Mouse (Mus musculus) kidney, adult 2 months (tissue): ENCODE results near the gene Sar1a.

ENCODE experiments used
- CTCF ChIP-seq: fragments of 200-500 bp; conservative IDR thresholded peaks from 2 replicates; pipeline ENCODE4 v1.5.1; 2011; ENCODE audit warnings: low read depth, mild to moderate bottlenecking, control low read depth, low read length, moderate library complexity, mixed read lengths; ENCODE audit not compliant: insufficient read depth, insufficient read length
- POLR2A ChIP-seq: fragments of 200-500 bp; IDR thresholded peaks from one replicate; pipeline ENCODE4 v1.6.1; 2011; ENCODE audit warnings: low read depth, low read length, control low read depth

GRCm38 (mm10) chr10:61723271-61723670, 43.2 kb downstream of the Sar1a start:
- no peak for TF ChIP-seq CTCF
- TF ChIP-seq POLR2A: no peak
